ENCODE assay signal across 22 mouse cellular contexts in genomic region chr6:13632571-13632970, GRCm38 (mm10). TPM values are rescaled to one million over a fixed set of nuclear protein-coding genes. Genes with fewer than 3 reads are reported as not detected.
DNase-seq lines count a peak whose midpoint lies in the region; ATAC-seq lines count a peak whose summit lies in the region.
"Had no signal": no experiment of that assay in that cellular context is flagged by ENCODE, and none has a peak within 500 bp of the region (broad histone marks: within the 10 kb centered on the region; RNA-seq: fewer than 3 reads in every experiment).

No protein-coding gene starts in this region.

- no peak overlapping the region for H3K4me2 ChIP-seq in limb, embryonic 11.5 days (ENCODE audit: low read depth, severe bottlenecking)
- H3K4me2 ChIP-seq: embryonic facial prominence, embryonic 15.5 days; forebrain, embryonic 13.5 days; hindbrain, embryonic 12.5 days had no signal

- H3K27me3 ChIP-seq in limb, embryonic 11.5 days (ENCODE audit: control insufficient read depth, insufficient read depth, low read length) = no peaks in the 10 kb centered on the region
- no peaks in the 10 kb centered on the region for H3K27me3 ChIP-seq in limb, embryonic 10.5 days (ENCODE audit: low read depth, poor library complexity, severe bottlenecking)
- H3K27me3 ChIP-seq: embryonic facial prominence, embryonic 15.5 days; forebrain, embryonic 13.5 days; hindbrain, embryonic 12.5 days had no signal

- H3K9me3 ChIP-seq in limb, embryonic 11.5 days (ENCODE audit: control insufficient read depth, low read length) = no peaks in the 10 kb centered on the region
- H3K9me3 ChIP-seq in limb, embryonic 10.5 days (replicated peaks) = no peaks in the 10 kb centered on the region
- H3K9me3 ChIP-seq: embryonic facial prominence, embryonic 15.5 days; forebrain, embryonic 13.5 days; heart, embryonic 10.5 days; hindbrain, embryonic 12.5 days had no signal

- 0 out of 2 replicates have a peak, but pooled peaks have one; percentile 44 for ATAC-seq in limb, embryonic 11.5 days (ENCODE audit: insufficient number of reproducible peaks, low FRiP score, low TSS enrichment, low read depth)
- ATAC-seq: forebrain, embryonic 13.5 days; forebrain, postnatal 0 days; hindbrain, embryonic 16.5 days had no signal

- no peaks in the 10 kb centered on the region for H3K36me3 ChIP-seq in limb, embryonic 11.5 days (ENCODE audit: control insufficient read depth, insufficient read depth, low read length)
- H3K36me3 ChIP-seq in limb, embryonic 10.5 days = peaks cover 15% of the 10 kb centered on the region

- H3K4me3 ChIP-seq in limb, embryonic 11.5 days (ENCODE audit: low read depth, low read length) = no peak overlapping the region
- no peak overlapping the region for H3K4me3 ChIP-seq in limb, embryonic 10.5 days
- H3K4me3 ChIP-seq: embryonic facial prominence, embryonic 15.5 days; forebrain, embryonic 13.5 days; heart, embryonic 10.5 days; hindbrain, embryonic 12.5 days had no signal

- no peaks in the 10 kb centered on the region for H3K4me1 ChIP-seq in limb, embryonic 11.5 days (ENCODE audit: control insufficient read depth, insufficient read depth, low read length)
- H3K4me1 ChIP-seq in limb, embryonic 10.5 days = no peaks in the 10 kb centered on the region
- H3K4me1 ChIP-seq: embryonic facial prominence, embryonic 15.5 days; forebrain, embryonic 13.5 days; hindbrain, embryonic 12.5 days had no signal

- DNase-seq in limb, embryonic 11.5 days (ENCODE audit: low spot score) = no peak
- no peak for DNase-seq in limb, embryonic 10.5 days (ENCODE audit: low spot score)
- peak; percentile 56 for DNase-seq in brain, adult 2 months (ENCODE audit: low read depth, low spot score)
- peak; percentile 22 for DNase-seq in fibroblast of lung, adult 2 months (ENCODE audit: low read depth)
- DNase-seq in thymus, postnatal 10 days (ENCODE audit: low spot score in 2 of 2) = no peak
- DNase-seq in spleen, postnatal 4 days (ENCODE audit: low spot score in 2 of 2) = no peak
- no peak for DNase-seq in Muller cell, postnatal 12 days (ENCODE audit: inconsistent ontology term)
- DNase-seq: adrenal gland, adult 2 months; adrenal gland, postnatal 25 days; B cell, adult 2 months; cerebellum, adult 2 months; cerebellum, postnatal 10 days; forebrain, postnatal 0 days; heart, adult 18-20 months; heart, postnatal 10 days; heart, postnatal 4 days; kidney, adult 2 months had no signal

- H3K9ac ChIP-seq in limb, embryonic 11.5 days (ENCODE audit: low read length) = no peak overlapping the region
- H3K9ac ChIP-seq: embryonic facial prominence, embryonic 15.5 days; forebrain, embryonic 13.5 days; forebrain, postnatal 0 days; hindbrain, embryonic 12.5 days had no signal

- no peak overlapping the region for H3K27ac ChIP-seq in limb, embryonic 11.5 days (replicated peaks; ENCODE audit: low read depth, low read length)
- no peak overlapping the region for H3K27ac ChIP-seq in limb, embryonic 10.5 days
- H3K27ac ChIP-seq: embryonic facial prominence, embryonic 15.5 days; forebrain, embryonic 13.5 days; heart, embryonic 10.5 days; hindbrain, embryonic 12.5 days had no signal

- 73% methylated on average over 1 of the region's 1 CpGs for WGBS in limb, embryonic 11.5 days
- WGBS in limb, embryonic 10.5 days = 85% methylated on average over 1 of the region's 1 CpGs

RNA-seq across cellular contexts. Expression of gene Tmem168, which starts 24.7 kb away (rescaled TPM):
- polyA plus RNA-seq in limb, embryonic 11.5 days (2014; fragmentation: Nextera tagmentation; extraction: Ambion mirVana) = 32.3 and 37.6 TPM in 2 replicates
- polyA plus RNA-seq in limb, embryonic 10.5 days (2016; fragmentation: Nextera tagmentation; extraction: Ambion mirVana) = 26.1 and 31.6 TPM in 2 replicates

RNA-seq across cellular contexts. Expression of gene Bmt2, which starts 45.2 kb away (rescaled TPM):
- 23.5 and 23.8 TPM in 2 replicates for polyA plus RNA-seq in limb, embryonic 11.5 days (2014; fragmentation: Nextera tagmentation; extraction: Ambion mirVana)
- 14.6 and 17.6 TPM in 2 replicates for polyA plus RNA-seq in limb, embryonic 10.5 days (2016; fragmentation: Nextera tagmentation; extraction: Ambion mirVana)

Comparison
In these comparisons a context has a peak if more than half of its experiments do, and no peak if none do; other contexts are left out.
1. DNase-seq: peak in brain, adult 2 months (single experiment) and fibroblast of lung, adult 2 months (single experiment); none in limb, embryonic 11.5 days (single experiment), limb, embryonic 10.5 days (single experiment), thymus, postnatal 10 days (0 of 2), spleen, postnatal 4 days (0 of 2) and Muller cell, postnatal 12 days (single experiment).